Mouse (Mus musculus) ES-Bruce4 (cell line): ENCODE measurements around the gene A730061H03Rik.

Source experiments
- CTCF ChIP-seq: IDR thresholded peaks from one replicate; pipeline ENCODE4 v1.8.1; 2011; ENCODE audit warnings: low read depth, low read length
- POLR2A ChIP-seq: IDR thresholded peaks from one replicate; pipeline ENCODE4 v1.8.1; 2011; ENCODE audit warnings: low read length; ENCODE audit not compliant: insufficient read depth

DNA sequence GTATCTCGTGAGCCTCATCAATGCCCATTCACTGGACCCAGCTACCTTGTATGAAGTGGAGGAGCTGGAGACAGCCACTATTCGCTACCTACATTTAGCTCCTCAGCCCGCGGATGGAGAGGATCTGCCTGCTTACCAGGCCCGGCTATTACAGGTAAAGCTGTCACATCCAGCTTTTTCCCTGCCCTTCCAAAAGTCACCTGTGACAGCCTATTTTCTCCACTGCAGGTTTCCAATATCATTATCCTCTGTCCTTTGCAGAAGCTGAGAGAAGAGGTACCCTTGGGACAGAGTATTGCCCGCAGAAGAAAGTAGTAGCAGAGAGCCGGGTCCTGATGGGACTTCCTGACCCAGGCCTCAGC, 43.0 kb upstream of the A730061H03Rik start, which contains the start of gene Irf9:
- TF ChIP-seq POLR2A (no peak), CTCF (no peak)
